Mouse (Mus musculus): ENCODE measurements around the gene Cbfa2t3. TPM values are rescaled to one million over a fixed set of nuclear protein-coding genes. Genes with fewer than 3 reads are reported as not detected.
A peak's percentile ranks its signal among the peaks of the same experiment; 100 is the strongest.

The Cbfa2t3 gene
- polyA plus RNA-seq, 1 experiment: 58.8 TPM

DNA sequence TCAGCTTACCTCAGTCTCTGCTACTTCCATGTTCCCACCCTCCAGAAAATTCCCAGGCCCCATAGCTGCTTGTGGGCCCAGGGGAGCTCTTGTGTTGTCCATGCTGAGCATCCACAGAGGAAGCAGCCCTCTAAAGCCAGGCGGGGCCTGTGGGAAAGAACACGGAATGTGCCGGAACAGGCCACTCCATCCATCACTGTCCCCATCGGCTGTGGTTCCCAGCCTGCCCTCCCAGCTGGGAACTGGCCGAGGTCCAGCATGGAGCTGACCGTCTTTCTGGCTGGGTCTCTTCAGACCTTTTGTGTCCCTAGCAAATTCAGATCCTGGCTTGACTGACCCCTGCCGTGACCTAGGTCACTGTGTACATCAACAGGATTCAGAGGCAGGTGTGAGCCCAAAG lies 44.1 kb downstream of the Cbfa2t3 start:
- H3K4me3 ChIP-seq (replicated peaks; ENCODE audit: control insufficient read depth, low read depth, low read length): no peak overlapping the region
- 92% methylated on average over 7 of the region's 7 CpGs for WGBS
- TF ChIP-seq CTCF (IDR thresholded peaks at IDR 0.05; ENCODE audit: control insufficient read depth, insufficient read depth, low read length) (no peak), POLR2A (IDR thresholded peaks at IDR 0.05; ENCODE audit: borderline replicate concordance, control insufficient read depth, low read depth, low read length) (no peak)
- H3K27ac ChIP-seq (ENCODE audit: control insufficient read depth, insufficient read depth, low read depth, low read length, poor library complexity): no peak overlapping the region
- H3K4me1 ChIP-seq (ENCODE audit: control insufficient read depth, insufficient read depth, low read length): peaks cover 1% of the 10 kb centered on the region; the same call in 1 of the 2 replicates

DNA sequence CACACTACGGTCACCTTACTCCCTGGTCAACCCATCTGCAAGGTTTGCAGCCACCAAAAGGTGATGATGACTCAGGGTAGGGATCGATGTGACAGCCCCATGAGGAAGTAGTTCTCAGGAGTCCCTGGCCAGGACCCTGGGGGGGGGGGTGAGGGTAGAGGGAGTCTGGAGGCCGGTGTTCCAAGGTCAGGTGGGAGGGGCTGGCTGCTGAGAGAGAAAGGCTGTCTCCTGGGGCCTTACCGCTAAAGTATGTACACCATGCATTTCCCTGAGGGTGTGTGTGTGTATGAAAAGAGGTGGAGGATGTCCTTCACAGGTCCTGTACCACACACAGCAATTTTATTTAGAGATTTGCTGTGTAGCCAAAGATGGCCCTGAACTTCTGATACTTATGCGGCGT lies 46.3 kb downstream of the Cbfa2t3 start:
- TF ChIP-seq CTCF (IDR thresholded peaks at IDR 0.05; ENCODE audit: control insufficient read depth, insufficient read depth, low read length): no peak
- TF ChIP-seq POLR2A (IDR thresholded peaks at IDR 0.05; ENCODE audit: borderline replicate concordance, control insufficient read depth, low read depth, low read length): no peak

DNA sequence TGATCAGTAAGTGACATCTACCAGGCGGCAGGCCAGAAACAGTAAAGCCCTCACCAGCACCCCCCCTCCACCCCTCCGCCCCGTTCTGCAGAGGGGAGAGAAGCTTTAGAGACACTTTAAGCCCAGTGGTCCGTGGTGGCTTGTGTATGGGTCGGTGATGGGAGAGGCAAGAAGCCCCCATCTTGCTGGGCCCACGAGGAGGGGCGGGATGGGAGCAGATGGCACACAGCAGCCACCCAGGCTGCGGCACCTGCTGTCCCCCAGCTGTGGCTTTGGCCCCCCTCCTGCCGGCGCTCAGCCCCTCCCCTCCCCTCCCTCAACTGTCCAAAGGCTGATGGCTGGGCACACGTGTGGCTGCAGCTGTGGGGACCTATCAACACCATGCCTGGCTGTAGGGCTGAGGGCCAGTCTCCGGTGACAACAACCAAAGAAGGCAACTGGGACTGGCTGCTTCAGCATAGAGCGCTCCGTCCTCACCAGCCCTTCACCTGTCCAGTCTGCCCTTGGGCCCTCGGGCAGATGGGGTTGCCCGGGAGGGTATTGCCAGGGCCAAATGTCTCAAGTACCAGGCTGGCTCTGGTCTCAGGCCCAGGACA lies 47.5 kb downstream of the Cbfa2t3 start:
- peaks cover 1% of the 10 kb centered on the region; the same call in 1 of the 2 replicates for H3K4me1 ChIP-seq (ENCODE audit: control insufficient read depth, insufficient read depth, low read length)
- H3K27ac ChIP-seq (ENCODE audit: control insufficient read depth, insufficient read depth, low read depth, low read length, poor library complexity): peak overlapping the region; percentile 22; the same call in 1 of the 2 replicates
- peak; percentile 11; the same call in 1 of the 2 replicates for TF ChIP-seq POLR2A (IDR thresholded peaks at IDR 0.05; ENCODE audit: borderline replicate concordance, control insufficient read depth, low read depth, low read length)
- no peak for TF ChIP-seq CTCF (IDR thresholded peaks at IDR 0.05; ENCODE audit: control insufficient read depth, insufficient read depth, low read length)
- H3K4me3 ChIP-seq (replicated peaks; ENCODE audit: control insufficient read depth, low read depth, low read length): no peak overlapping the region
- WGBS: 59% methylated on average over 16 of the region's 16 CpGs

More for the DNA sequence above, 46.3 kb downstream of the Cbfa2t3 start:
- Histone ChIP-seq H3K4me1 (ENCODE audit: control insufficient read depth, insufficient read depth, low read length) (peaks cover 1% of the 10 kb centered on the region; the same call in 1 of the 2 replicates), H3K4me3 (replicated peaks; ENCODE audit: control insufficient read depth, low read depth, low read length) (no peak overlapping the region), H3K27ac (ENCODE audit: control insufficient read depth, insufficient read depth, low read depth, low read length, poor library complexity) (no peak overlapping the region)
- WGBS: 59% methylated on average over 6 of the region's 6 CpGs

DNA sequence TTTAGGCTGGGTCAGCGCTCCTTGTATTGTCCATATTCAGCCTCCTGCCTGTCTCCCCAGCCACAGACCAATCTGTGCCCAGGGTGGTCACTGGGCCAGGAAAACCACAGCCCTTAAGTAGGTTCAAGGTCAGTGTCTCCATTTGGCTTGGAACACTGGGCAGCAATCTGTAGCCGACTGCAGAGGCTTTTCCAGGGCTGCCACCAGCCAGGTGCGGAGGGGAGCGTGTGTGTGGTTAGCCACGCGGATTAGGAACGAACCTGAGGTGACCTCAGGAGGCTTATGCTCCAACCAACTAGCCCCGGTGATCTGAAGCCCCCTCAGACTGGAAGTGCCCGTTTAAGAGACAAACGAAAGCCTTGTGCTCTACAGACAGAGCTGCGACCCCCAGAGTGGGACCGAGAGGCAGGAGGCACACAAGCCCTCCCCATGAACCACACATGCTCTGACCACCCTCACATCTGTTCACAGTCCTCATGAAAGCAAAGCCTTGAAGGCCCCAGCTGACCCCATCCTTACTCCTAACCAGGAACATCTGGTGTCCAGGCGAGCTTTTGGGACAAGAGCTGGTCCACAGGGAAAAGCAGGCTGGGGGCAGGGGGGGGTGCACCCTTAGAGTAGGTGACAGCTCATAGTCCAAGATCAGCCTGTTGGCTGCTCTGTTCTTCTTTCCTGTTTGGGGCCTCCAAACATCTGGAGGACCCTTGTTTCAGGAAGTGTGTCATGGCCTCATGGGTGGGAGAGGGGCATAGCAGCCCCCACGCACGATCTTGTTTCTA lies 50.5 kb downstream of the Cbfa2t3 start:
- H3K4me1 ChIP-seq (ENCODE audit: control insufficient read depth, insufficient read depth, low read length): no peaks in the 10 kb centered on the region; the same call in 1 of the 2 replicates
- 91% methylated on average over 15 of the region's 15 CpGs for WGBS
- no peak overlapping the region for H3K27ac ChIP-seq (ENCODE audit: control insufficient read depth, insufficient read depth, low read depth, low read length, poor library complexity)
- no peak overlapping the region for H3K4me3 ChIP-seq (replicated peaks; ENCODE audit: control insufficient read depth, low read depth, low read length)
- no peak for TF ChIP-seq CTCF (IDR thresholded peaks at IDR 0.05; ENCODE audit: control insufficient read depth, insufficient read depth, low read length)
- TF ChIP-seq POLR2A (IDR thresholded peaks at IDR 0.05; ENCODE audit: borderline replicate concordance, control insufficient read depth, low read depth, low read length): no peak

DNA sequence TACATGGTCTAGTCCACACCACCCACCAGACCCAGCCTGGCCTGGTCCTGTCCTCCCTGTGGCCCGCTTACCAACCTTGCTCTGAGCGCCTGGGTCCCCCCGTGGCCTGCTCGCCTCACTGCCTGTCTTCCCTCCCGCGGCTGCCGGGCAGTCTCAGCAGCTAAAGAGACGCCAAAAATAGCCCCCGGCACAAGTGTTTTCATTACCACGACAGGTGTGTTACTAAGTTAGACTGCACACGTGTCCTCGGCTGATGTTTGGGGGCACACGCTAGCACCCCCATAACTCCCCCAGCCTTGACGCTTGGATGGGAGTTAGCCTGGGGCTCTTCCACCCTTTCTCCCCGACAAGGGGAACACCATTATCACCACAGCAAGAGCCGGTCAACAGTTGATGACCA lies 52.6 kb downstream of the Cbfa2t3 start:
- WGBS: 79% methylated on average over 16 of the region's 16 CpGs
- H3K4me1 ChIP-seq (ENCODE audit: control insufficient read depth, insufficient read depth, low read length): no peaks in the 10 kb centered on the region; the same call in 1 of the 2 replicates
- H3K27ac ChIP-seq (ENCODE audit: control insufficient read depth, insufficient read depth, low read depth, low read length, poor library complexity): no peak overlapping the region
- no peak overlapping the region for H3K4me3 ChIP-seq (replicated peaks; ENCODE audit: control insufficient read depth, low read depth, low read length)
- TF ChIP-seq POLR2A (IDR thresholded peaks at IDR 0.05; ENCODE audit: borderline replicate concordance, control insufficient read depth, low read depth, low read length) (no peak), CTCF (IDR thresholded peaks at IDR 0.05; ENCODE audit: control insufficient read depth, insufficient read depth, low read length) (no peak)

DNA sequence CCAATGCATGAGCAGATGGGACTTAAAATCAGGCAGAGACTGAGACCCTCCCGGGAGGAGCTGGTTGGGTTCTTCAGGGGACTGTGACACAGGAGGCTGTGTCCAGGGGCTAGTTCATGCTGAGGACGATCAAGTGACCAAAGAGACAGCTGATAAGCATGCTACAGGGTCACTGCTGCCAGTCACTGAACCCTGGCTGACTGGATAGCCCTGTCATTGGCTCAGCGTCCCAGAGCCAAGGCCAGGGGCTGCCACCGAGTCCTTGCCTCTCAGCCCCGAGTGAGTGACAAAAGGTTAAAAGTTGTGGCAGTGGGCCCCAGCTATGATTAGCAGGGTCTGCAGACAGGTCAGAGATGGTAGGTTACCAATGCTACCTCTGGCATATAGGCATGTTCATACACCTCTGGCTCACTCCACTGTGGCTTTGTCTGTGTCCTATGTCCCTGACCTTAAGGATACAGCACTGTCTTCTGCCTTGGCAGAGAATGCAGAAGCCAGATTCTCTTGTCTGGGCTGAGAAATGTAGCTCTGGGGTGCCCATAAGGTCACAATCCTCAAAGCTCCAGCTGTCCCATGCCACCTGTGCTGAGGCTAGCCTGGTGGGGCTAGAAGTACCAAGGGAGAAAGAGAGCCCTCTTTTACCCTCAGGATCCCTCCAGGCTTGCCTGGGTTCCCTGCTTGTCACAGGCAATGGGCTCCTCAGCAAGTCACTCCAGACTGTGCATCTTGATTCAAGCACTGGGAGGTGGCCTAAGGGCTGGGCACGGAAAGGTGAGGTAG lies 54.5 kb downstream of the Cbfa2t3 start:
- no peak overlapping the region for H3K4me3 ChIP-seq (replicated peaks; ENCODE audit: control insufficient read depth, low read depth, low read length)
- H3K27ac ChIP-seq (ENCODE audit: control insufficient read depth, insufficient read depth, low read depth, low read length, poor library complexity): no peak overlapping the region
- H3K4me1 ChIP-seq (ENCODE audit: control insufficient read depth, insufficient read depth, low read length): no peaks in the 10 kb centered on the region
- no peak for TF ChIP-seq CTCF (IDR thresholded peaks at IDR 0.05; ENCODE audit: control insufficient read depth, insufficient read depth, low read length)
- no peak for TF ChIP-seq POLR2A (IDR thresholded peaks at IDR 0.05; ENCODE audit: borderline replicate concordance, control insufficient read depth, low read depth, low read length)
- 84% methylated on average over 6 of the region's 6 CpGs for whole genome bisulfite sequencing

DNA sequence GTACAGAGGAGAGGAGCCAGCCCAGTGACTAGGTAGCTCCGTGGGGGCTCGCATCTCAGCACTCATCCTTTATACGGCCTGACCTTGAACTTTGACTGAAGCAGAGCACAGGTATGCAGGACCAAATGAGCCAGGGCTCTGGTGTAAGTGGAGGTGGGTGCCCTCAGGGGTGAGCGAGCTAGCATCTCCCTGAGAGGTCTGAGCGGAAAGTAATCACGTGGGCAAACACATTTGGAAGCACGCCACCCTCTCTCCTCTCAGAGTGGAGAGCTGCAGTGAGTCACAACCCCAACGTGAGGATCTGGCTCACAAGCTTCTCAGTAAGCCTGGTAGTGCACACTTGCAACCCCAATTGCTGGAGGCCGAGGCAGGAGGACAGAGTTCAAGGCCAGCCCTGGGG lies 56.8 kb downstream of the Cbfa2t3 start:
- TF ChIP-seq CTCF (IDR thresholded peaks at IDR 0.05; ENCODE audit: control insufficient read depth, insufficient read depth, low read length): no peak
- H3K4me1 ChIP-seq (ENCODE audit: control insufficient read depth, insufficient read depth, low read length): no peaks in the 10 kb centered on the region
- 77% methylated on average over 9 of the region's 9 CpGs for WGBS
- no peak overlapping the region for H3K27ac ChIP-seq (ENCODE audit: control insufficient read depth, insufficient read depth, low read depth, low read length, poor library complexity)
- no peak overlapping the region for H3K4me3 ChIP-seq (replicated peaks; ENCODE audit: control insufficient read depth, low read depth, low read length)

DNA sequence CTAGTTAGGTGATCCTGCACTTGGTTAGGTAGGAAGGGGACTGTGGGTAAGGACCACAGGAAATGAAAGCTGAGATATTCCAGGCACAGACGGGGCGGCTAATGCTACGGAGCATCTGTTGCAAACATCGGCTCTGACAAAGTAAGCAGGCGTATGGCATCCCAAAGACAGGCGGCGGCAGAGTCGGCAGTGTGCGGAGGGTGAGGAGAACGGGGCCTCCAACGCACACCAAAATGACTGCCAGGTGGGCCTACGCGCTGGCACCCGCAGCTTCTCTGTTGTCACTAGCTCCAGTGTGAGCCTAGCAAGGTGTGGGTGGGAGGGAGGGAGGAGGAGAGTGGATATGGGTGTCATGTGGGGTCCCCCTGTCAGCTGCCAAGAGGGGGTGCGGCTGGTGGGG lies 57.5 kb downstream of the Cbfa2t3 start:
- TF ChIP-seq POLR2A (IDR thresholded peaks at IDR 0.05; ENCODE audit: borderline replicate concordance, control insufficient read depth, low read depth, low read length): no peak
- TF ChIP-seq CTCF (IDR thresholded peaks at IDR 0.05; ENCODE audit: control insufficient read depth, insufficient read depth, low read length): no peak
- Histone ChIP-seq H3K4me3 (replicated peaks; ENCODE audit: control insufficient read depth, low read depth, low read length) (no peak overlapping the region), H3K27ac (ENCODE audit: control insufficient read depth, insufficient read depth, low read depth, low read length, poor library complexity) (no peak overlapping the region), H3K4me1 (ENCODE audit: control insufficient read depth, insufficient read depth, low read length) (no peaks in the 10 kb centered on the region)
- 95% methylated on average over 15 of the region's 15 CpGs for WGBS
